Comparison of ENCODE assay signal across 8 mouse cellular contexts in the genomic region with DNA sequence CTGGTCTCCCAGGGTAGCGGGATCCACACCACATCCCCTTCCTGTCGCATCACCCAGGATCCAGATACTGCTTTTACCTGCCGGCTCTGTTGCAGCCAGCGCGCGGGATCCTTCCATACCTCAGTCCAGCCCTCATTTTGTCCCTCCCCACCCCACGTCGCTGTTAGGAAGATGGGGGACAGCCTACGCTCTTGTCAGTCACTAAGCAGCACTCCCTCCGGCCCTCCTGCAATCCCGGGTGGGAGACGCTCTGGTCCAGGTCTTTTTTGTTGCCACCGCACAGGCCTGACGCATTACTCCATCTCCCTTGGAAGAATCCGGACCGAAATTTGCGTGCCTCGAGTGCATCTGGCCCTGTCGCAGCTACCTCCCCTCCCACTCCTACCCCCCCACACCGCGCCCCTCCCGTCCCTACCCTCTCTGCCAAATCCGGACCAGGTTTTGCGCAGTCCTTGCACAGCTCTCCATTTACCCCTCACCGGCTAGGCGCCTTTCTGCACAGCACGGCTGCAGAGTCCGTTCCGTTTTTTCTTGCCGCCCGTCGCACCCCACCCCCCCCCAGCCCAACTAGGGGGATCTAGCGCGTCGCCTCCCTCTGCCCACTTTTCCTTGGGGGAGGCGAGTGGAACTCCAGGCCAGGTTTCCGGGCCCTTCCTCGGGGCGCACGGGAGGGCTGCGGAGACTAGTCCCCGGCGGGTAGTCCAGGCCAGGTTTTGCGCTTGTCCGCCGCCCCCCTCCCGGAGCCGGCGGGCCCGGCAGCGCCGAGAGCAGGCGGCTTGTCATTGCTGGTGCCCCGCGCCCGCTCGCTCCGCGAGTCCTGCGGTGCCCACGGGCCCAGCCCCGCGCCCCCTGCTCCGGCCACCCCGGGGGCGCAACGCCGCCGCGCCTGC. TPM values are rescaled to one million over a fixed set of nuclear protein-coding genes. Genes with fewer than 3 reads are reported as not detected.
DNase-seq lines count a peak whose midpoint lies in the region; ATAC-seq lines count a peak whose summit lies in the region.

A gene (plus strand): TSS at position 743 of the 890 bp plus-strand sequence.

- H3K9ac ChIP-seq in intestine, embryonic 15.5 days, result peak within 1 kb of the TSS; percentile 74

- H3K4me3 ChIP-seq in intestine, embryonic 15.5 days (replicated peaks), result peak within 1 kb of the TSS; percentile 87

- peak within 1 kb of the TSS; percentile 91 for H3K4me2 ChIP-seq in intestine, embryonic 15.5 days (replicated peaks)

- intact Hi-C loops in left cerebral cortex, postnatal 14 days (cut with DNase I), result loop anchor here (5.0 kb wide), 1 partner anchor 177 kb away; no protein-coding TSS in a partner anchor

- DNase-seq in adrenal gland, adult 2 months, result peak; percentile 94
- DNase-seq in embryo, embryonic 11 days, result peak; percentile 95
- peak; percentile 83 to 91 for DNase-seq in gastrocnemius, postnatal 4 days (ENCODE audit: low spot score in 2 of 2)
- DNase-seq in left cerebral cortex, postnatal 14 days (ENCODE audit: low spot score in 2 of 2), result peak; percentile 95 to 98
- peak; percentile 96 for DNase-seq in mesoderm, embryonic 11.5 days (ENCODE audit: low read depth, low spot score)
- peak; percentile 96 to 97 for DNase-seq in right cerebral cortex, postnatal 36 days (ENCODE audit: low spot score in 2 of 2)
- DNase-seq in urinary bladder, postnatal 4 days (ENCODE audit: low spot score in 2 of 2), result peak; percentile 92 to 93

- H3K4me1 ChIP-seq in intestine, embryonic 15.5 days (replicated peaks), result peaks cover 47% of the 10 kb centered on the region

- peak within 1 kb of the TSS; percentile 97 for H3K27ac ChIP-seq in intestine, embryonic 15.5 days

- ATAC-seq in intestine, embryonic 15.5 days, result peak; percentile 85

- under 1% methylated on average over 69 of the region's 70 CpGs for WGBS in intestine, embryonic 15.5 days

- no peaks in the 10 kb centered on the region for H3K9me3 ChIP-seq in intestine, embryonic 15.5 days

- H3K27me3 ChIP-seq in intestine, embryonic 15.5 days (replicated peaks), result peaks cover 16% of the 10 kb centered on the region; the same call in 1 of the 2 replicates

- no peaks in the 10 kb centered on the region for H3K36me3 ChIP-seq in intestine, embryonic 15.5 days

RNA-seq across cellular contexts. Expression of the gene that starts here (rescaled TPM):
- 10 to 100 TPM; 58.4 to 97.0 TPM for total RNA-seq in adrenal gland, adult 2 months (2021)
- 101 and 112 TPM in 2 replicates for polyA plus RNA-seq in adrenal gland, adult 2 months (2012; rRNA removed)
- total RNA-seq in gastrocnemius, postnatal 4 days (2021), result 10 to 100 TPM; 33.6 to 37.6 TPM
- polyA plus RNA-seq in intestine, embryonic 15.5 days (2015; fragmentation: Nextera tagmentation; extraction: Ambion mirVana), result 11.0 and 13.4 TPM in 2 replicates
- 100 to 1,000 TPM; 457 to 482 TPM for total RNA-seq in left cerebral cortex, postnatal 14 days (2021)

Comparison
In these comparisons a context has a peak if more than half of its experiments do, and no peak if none do; other contexts are left out.
1. Peak in every context shown above with its lines: DNase-seq, ATAC-seq, H3K4me3 ChIP-seq and H3K27ac ChIP-seq.
2. RNA of the gene that starts here (total RNA-seq): 457 to 482 TPM in left cerebral cortex, postnatal 14 days; 58.4 to 97.0 TPM in adrenal gland, adult 2 months and 33.6 to 37.6 TPM in gastrocnemius, postnatal 4 days; every median in the first group is over 4 times any median in the second.